Comparison of ENCODE assay signal across 11 mouse cellular contexts in the genomic region with DNA sequence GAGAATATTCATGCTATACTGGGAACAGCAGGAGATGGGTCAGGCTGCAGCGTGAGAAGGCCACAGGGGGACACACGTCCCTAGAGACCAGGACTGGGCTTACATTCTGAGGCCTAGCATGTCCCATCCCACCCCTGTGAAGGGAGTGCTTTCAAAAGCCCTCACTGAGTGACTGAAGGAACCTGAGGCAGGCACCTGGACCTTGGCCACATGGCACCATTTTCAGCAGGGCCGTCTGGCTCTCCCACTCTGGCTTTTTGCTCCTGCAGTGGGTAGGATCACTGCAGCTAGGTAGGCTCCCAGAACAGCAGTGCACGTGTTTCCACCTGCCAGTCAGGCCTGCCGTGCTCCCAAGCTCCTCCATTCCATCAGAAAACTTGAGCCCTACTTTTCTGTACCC. TPM values are rescaled to one million over a fixed set of nuclear protein-coding genes. Genes with fewer than 3 reads are reported as not detected.
A peak's percentile ranks its signal among the peaks of the same experiment; 100 is the strongest.
DNase-seq lines count a peak whose midpoint lies in the region; ATAC-seq and TF ChIP-seq lines count a peak whose summit lies in the region.
"Had no signal": no experiment of that assay in that cellular context is flagged by ENCODE, and none has a peak within 500 bp of the region (broad histone marks: within the 10 kb centered on the region; RNA-seq: fewer than 3 reads in every experiment).

No protein-coding gene starts in this region.

- WGBS in limb, embryonic 13.5 days = 72% methylated on average over 5 of the region's 5 CpGs
- 79% methylated on average over 5 of the region's 5 CpGs for WGBS in limb, embryonic 10.5 days
- WGBS in embryonic facial prominence, embryonic 13.5 days = 68% methylated on average over 5 of the region's 5 CpGs
- 67% methylated on average over 5 of the region's 5 CpGs for WGBS in liver, embryonic 12.5 days (ENCODE audit: insufficient replicate concordance)

- H3K27ac ChIP-seq in gastrocnemius, adult 2 months = peak overlapping the region; percentile 83
- H3K27ac ChIP-seq in limb, embryonic 13.5 days = peak overlapping the region; percentile 3; the same call in 1 of the 2 replicates
- H3K27ac ChIP-seq in limb, embryonic 10.5 days = no peak overlapping the region
- H3K27ac ChIP-seq in embryonic facial prominence, embryonic 13.5 days = peak overlapping the region; percentile 60
- H3K27ac ChIP-seq in liver, embryonic 12.5 days = peak overlapping the region; percentile 18; the same call in 1 of the 2 replicates

- H3K4me1 ChIP-seq in limb, embryonic 13.5 days = peaks cover 10% of the 10 kb centered on the region; the same call in 1 of the 2 replicates
- peaks cover 15% of the 10 kb centered on the region for H3K4me1 ChIP-seq in limb, embryonic 10.5 days
- peaks cover 32% of the 10 kb centered on the region for H3K4me1 ChIP-seq in embryonic facial prominence, embryonic 13.5 days
- peaks cover 84% of the 10 kb centered on the region for H3K4me1 ChIP-seq in liver, embryonic 12.5 days

- peak; percentile 62 for DNase-seq in gastrocnemius, adult 2 months
- no peak for DNase-seq in gastrocnemius, postnatal 4 days (ENCODE audit: low spot score in 2 of 2)
- no peak for DNase-seq in limb, embryonic 10.5 days (ENCODE audit: low spot score)
- DNase-seq in frontal cortex, postnatal 25 days (ENCODE audit: low spot score in 2 of 2) = no peak
- no peak for DNase-seq in urinary bladder, adult 2 months (ENCODE audit: low spot score)
- DNase-seq: B cell, adult 2 months; thymus, adult 2 months had no signal

- H3K9me3 ChIP-seq in limb, embryonic 13.5 days = no peaks in the 10 kb centered on the region
- no peaks in the 10 kb centered on the region for H3K9me3 ChIP-seq in limb, embryonic 10.5 days (replicated peaks)
- H3K9me3 ChIP-seq in embryonic facial prominence, embryonic 13.5 days = no peaks in the 10 kb centered on the region
- no peaks in the 10 kb centered on the region for H3K9me3 ChIP-seq in liver, embryonic 12.5 days (replicated peaks)

- no peak overlapping the region for H3K9ac ChIP-seq in limb, embryonic 13.5 days
- no peak overlapping the region for H3K9ac ChIP-seq in embryonic facial prominence, embryonic 13.5 days
- H3K9ac ChIP-seq in liver, embryonic 12.5 days = no peak overlapping the region

- no peak for ATAC-seq in limb, embryonic 13.5 days (ENCODE audit: low FRiP score, low read depth)
- ATAC-seq in embryonic facial prominence, embryonic 13.5 days (ENCODE audit: insufficient number of reproducible peaks, insufficient read depth, low FRiP score, low TSS enrichment, low read depth) = no peak
- no peak for ATAC-seq in liver, embryonic 12.5 days

- H3K36me3 ChIP-seq in limb, embryonic 13.5 days = no peaks in the 10 kb centered on the region
- no peaks in the 10 kb centered on the region for H3K36me3 ChIP-seq in limb, embryonic 10.5 days
- no peaks in the 10 kb centered on the region for H3K36me3 ChIP-seq in embryonic facial prominence, embryonic 13.5 days
- peaks cover 17% of the 10 kb centered on the region for H3K36me3 ChIP-seq in liver, embryonic 12.5 days

- H3K4me2 ChIP-seq in limb, embryonic 13.5 days (replicated peaks) = no peak overlapping the region
- no peak overlapping the region for H3K4me2 ChIP-seq in embryonic facial prominence, embryonic 13.5 days
- H3K4me2 ChIP-seq in liver, embryonic 12.5 days = no peak overlapping the region

- intact Hi-C loops in gastrocnemius, adult 2 months (cut with DNase I) = no loop called here

- H3K4me3 ChIP-seq in gastrocnemius, adult 2 months = peak overlapping the region; percentile 13; the same call in 1 of the 2 replicates
- no peak overlapping the region for H3K4me3 ChIP-seq in limb, embryonic 13.5 days
- no peak overlapping the region for H3K4me3 ChIP-seq in limb, embryonic 10.5 days
- no peak overlapping the region for H3K4me3 ChIP-seq in embryonic facial prominence, embryonic 13.5 days
- no peak overlapping the region for H3K4me3 ChIP-seq in liver, embryonic 12.5 days

- TF ChIP-seq CTCF in gastrocnemius, adult 2 months (IDR thresholded peaks at IDR 0.05) = no peak

- no peaks in the 10 kb centered on the region for H3K27me3 ChIP-seq in limb, embryonic 13.5 days
- no peaks in the 10 kb centered on the region for H3K27me3 ChIP-seq in limb, embryonic 10.5 days (ENCODE audit: low read depth, poor library complexity, severe bottlenecking)
- no peaks in the 10 kb centered on the region for H3K27me3 ChIP-seq in embryonic facial prominence, embryonic 13.5 days
- H3K27me3 ChIP-seq in liver, embryonic 12.5 days (replicated peaks) = no peaks in the 10 kb centered on the region

RNA-seq across cellular contexts. Expression of a gene that starts 21.2 kb away (rescaled TPM):
- 10 to 100 TPM; 15.7 to 65.1 TPM for total RNA-seq in gastrocnemius, adult 2 months (2021)
- 10 to 100 TPM; 12.7 to 14.8 TPM for total RNA-seq in gastrocnemius, postnatal 4 days (2021)
- 2.1 and 2.3 TPM in 2 replicates for polyA plus RNA-seq in limb, embryonic 13.5 days (2015; fragmentation: Nextera tagmentation; extraction: Ambion mirVana)
- 2.8 and 3.0 TPM in 2 replicates for polyA plus RNA-seq in limb, embryonic 10.5 days (2016; fragmentation: Nextera tagmentation; extraction: Ambion mirVana)
- polyA plus RNA-seq in embryonic facial prominence, embryonic 13.5 days (2015; fragmentation: Nextera tagmentation; extraction: Ambion mirVana) = 2.7 and 3.0 TPM in 2 replicates
- 11.1 and 11.7 TPM in 2 replicates for polyA plus RNA-seq in liver, embryonic 12.5 days (2016; fragmentation: Nextera tagmentation; extraction: Ambion mirVana)
- polyA plus RNA-seq in urinary bladder, adult 2 months (2012; rRNA removed) = 17.9 and 20.1 TPM in 2 replicates

RNA-seq across cellular contexts. Expression of a gene that starts 27.4 kb away (rescaled TPM):
- 10 to 100 TPM; 60.2 to 60.9 TPM for total RNA-seq in gastrocnemius, adult 2 months (2021)
- 10 to 100 TPM; 71.8 to 90.1 TPM for total RNA-seq in gastrocnemius, postnatal 4 days (2021)
- polyA plus RNA-seq in limb, embryonic 13.5 days (2015; fragmentation: Nextera tagmentation; extraction: Ambion mirVana) = 159 and 164 TPM in 2 replicates
- 234 and 274 TPM in 2 replicates for polyA plus RNA-seq in limb, embryonic 10.5 days (2016; fragmentation: Nextera tagmentation; extraction: Ambion mirVana)
- 162 and 174 TPM in 2 replicates for polyA plus RNA-seq in embryonic facial prominence, embryonic 13.5 days (2015; fragmentation: Nextera tagmentation; extraction: Ambion mirVana)
- polyA plus RNA-seq in liver, embryonic 12.5 days (2016; fragmentation: Nextera tagmentation; extraction: Ambion mirVana) = 174 and 192 TPM in 2 replicates
- polyA plus RNA-seq in urinary bladder, adult 2 months (2012; rRNA removed) = 55.1 and 75.5 TPM in 2 replicates

RNA-seq across cellular contexts. Expression of a gene that starts 33.2 kb away (rescaled TPM):
- total RNA-seq in gastrocnemius, adult 2 months (2021) = 1 to 10 TPM in 1 of 2 experiments, under 1 TPM in 1; 0.67 to 5.5 TPM
- total RNA-seq in gastrocnemius, postnatal 4 days (2021) = under 1 TPM; 0.23 to 0.32 TPM
- 0.74 and 0.92 TPM in 2 replicates for polyA plus RNA-seq in limb, embryonic 13.5 days (2015; fragmentation: Nextera tagmentation; extraction: Ambion mirVana)
- 0.08 TPM in 1 of 2 replicates, not detected in the other for polyA plus RNA-seq in limb, embryonic 10.5 days (2016; fragmentation: Nextera tagmentation; extraction: Ambion mirVana)
- 1.1 and 1.3 TPM in 2 replicates for polyA plus RNA-seq in embryonic facial prominence, embryonic 13.5 days (2015; fragmentation: Nextera tagmentation; extraction: Ambion mirVana)
- polyA plus RNA-seq in liver, embryonic 12.5 days (2016; fragmentation: Nextera tagmentation; extraction: Ambion mirVana) = 0.12 TPM in 1 of 2 replicates, not detected in the other
- polyA plus RNA-seq in urinary bladder, adult 2 months (2012; rRNA removed) = 3.6 and 3.7 TPM in 2 replicates
- total RNA-seq: megakaryocyte-erythroid progenitor cell, adult 5-6 weeks had no signal

RNA-seq across cellular contexts. Expression of a gene that starts 57.0 kb away (rescaled TPM):
- 100 to 1,000 TPM; 238 to 342 TPM for total RNA-seq in gastrocnemius, adult 2 months (2021)
- 100 to 1,000 TPM; 160 to 187 TPM for total RNA-seq in gastrocnemius, postnatal 4 days (2021)
- 38.3 and 41.5 TPM in 2 replicates for polyA plus RNA-seq in limb, embryonic 13.5 days (2015; fragmentation: Nextera tagmentation; extraction: Ambion mirVana)
- 11.7 and 14.2 TPM in 2 replicates for polyA plus RNA-seq in limb, embryonic 10.5 days (2016; fragmentation: Nextera tagmentation; extraction: Ambion mirVana)
- polyA plus RNA-seq in embryonic facial prominence, embryonic 13.5 days (2015; fragmentation: Nextera tagmentation; extraction: Ambion mirVana) = 25.1 and 26.7 TPM in 2 replicates
- polyA plus RNA-seq in liver, embryonic 12.5 days (2016; fragmentation: Nextera tagmentation; extraction: Ambion mirVana) = 11.3 and 12.5 TPM in 2 replicates
- polyA plus RNA-seq in urinary bladder, adult 2 months (2012; rRNA removed) = 5.3 and 6.7 TPM in 2 replicates
